Mouse (Mus musculus) small intestine, adult 2 months (tissue): ENCODE results near the gene Fto.

Experiments
- CTCF ChIP-seq: fragments of 200-500 bp; IDR thresholded peaks from 2 replicates; pipeline ENCODE4 v1.5.1; 2012; ENCODE audit warnings: low read depth, mild to moderate bottlenecking, control low read depth, inconsistent platforms, low read length, moderate library complexity, mixed read lengths; ENCODE audit not compliant: insufficient replicate concordance, insufficient read length; ENCODE audit errors: extremely low read depth
- POLR2A ChIP-seq: fragments of 200-500 bp; IDR thresholded peaks from 2 replicates; pipeline ENCODE4 v1.6.1; 2012; ENCODE audit warnings: low read depth, mild to moderate bottlenecking, control low read depth, inconsistent platforms, low read length, moderate library complexity

- TF ChIP-seq CTCF (no peak), POLR2A (no peak)
Measured at GRCm38 (mm10) chr8:91494501-91495259, 181.4 kb downstream of the Fto start.
